22 mouse cellular contexts compared by ENCODE assay signal in the genomic region with DNA sequence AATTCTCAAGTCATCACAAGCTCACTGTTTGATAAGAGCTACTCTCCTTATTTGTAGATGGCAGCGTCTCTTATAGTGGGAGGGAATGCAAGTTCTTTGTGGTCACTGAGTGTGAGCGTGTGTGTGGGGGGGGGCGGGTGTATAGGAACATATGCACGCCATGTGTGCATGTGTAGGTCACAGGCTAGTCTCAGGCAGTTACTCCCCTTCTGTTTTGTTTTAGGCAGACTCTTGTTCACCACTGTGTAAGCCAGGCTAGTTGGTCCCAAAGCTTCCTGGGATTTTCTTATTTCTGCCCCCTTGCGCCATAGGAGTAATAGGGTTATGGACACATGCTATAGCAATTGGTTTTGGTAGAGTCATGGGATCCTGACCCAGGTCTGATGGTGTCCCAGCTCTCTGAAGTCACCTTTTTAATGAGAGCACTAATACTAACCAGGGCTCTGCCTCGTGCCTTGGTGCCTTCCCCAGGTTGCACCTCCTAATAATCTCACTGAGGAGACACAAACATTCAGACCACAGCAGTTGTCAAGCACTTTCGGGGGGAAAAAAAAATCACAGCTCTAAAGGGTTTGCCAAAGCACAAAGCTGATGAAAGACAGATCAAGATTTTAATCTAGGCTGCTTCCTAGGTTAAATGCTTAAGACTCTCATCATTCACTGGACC.
A peak's percentile ranks its signal among the peaks of the same experiment; 100 is the strongest.
DNase-seq lines count a peak whose midpoint lies in the region; ATAC-seq and TF ChIP-seq lines count a peak whose summit lies in the region.
"Had no signal": no experiment of that assay in that cellular context is flagged by ENCODE, and none has a peak within 500 bp of the region (broad histone marks: within the 10 kb centered on the region; RNA-seq: fewer than 3 reads in every experiment).

No protein-coding gene starts in this region.

- DNase-seq in heart, adult 11 months = peak; percentile 63
- DNase-seq in heart, postnatal 10 days = no peak
- DNase-seq in neural tube, embryonic 10.5 days (ENCODE audit: extremely low spot score, low spot score) = peak; percentile 30
- peak; percentile 58 for DNase-seq in limb, embryonic 10.5 days (ENCODE audit: low spot score)
- DNase-seq in cerebellum, adult 2 months = no peak
- DNase-seq: adrenal gland, adult 2 months; adrenal gland, postnatal 14 days; cerebellum, adult 11 months; cerebellum, adult 8-10 months; cerebellum, postnatal 10 days; cerebellum, postnatal 36 days; gastrocnemius, postnatal 36 days had no signal

- H3K4me2 ChIP-seq in neural tube, embryonic 15.5 days = no peak overlapping the region
- H3K4me2 ChIP-seq: embryonic facial prominence, embryonic 13.5 days; forebrain, embryonic 12.5 days; forebrain, embryonic 15.5 days; heart, embryonic 12.5 days; hindbrain, embryonic 12.5 days; hindbrain, embryonic 15.5 days had no signal

- TF ChIP-seq CTCF in cerebellum, adult 2 months (IDR thresholded peaks at IDR 0.05; ENCODE audit: borderline replicate concordance, insufficient read depth, low read depth, low read length) = no peak

- no peaks in the 10 kb centered on the region for H3K36me3 ChIP-seq in neural tube, embryonic 15.5 days
- H3K36me3 ChIP-seq in limb, embryonic 10.5 days = no peaks in the 10 kb centered on the region
- H3K36me3 ChIP-seq: embryonic facial prominence, embryonic 13.5 days; forebrain, embryonic 12.5 days; forebrain, embryonic 15.5 days; heart, embryonic 12.5 days; hindbrain, embryonic 12.5 days; hindbrain, embryonic 15.5 days had no signal

- no peak overlapping the region for H3K4me3 ChIP-seq in neural tube, embryonic 15.5 days (replicated peaks)
- H3K4me3 ChIP-seq in limb, embryonic 10.5 days = no peak overlapping the region
- H3K4me3 ChIP-seq in cerebellum, adult 2 months (replicated peaks; ENCODE audit: insufficient read depth, low read depth, low read length) = no peak overlapping the region
- H3K4me3 ChIP-seq: embryonic facial prominence, embryonic 13.5 days; erythroblast, embryonic 14.5 days; forebrain, embryonic 12.5 days; forebrain, embryonic 15.5 days; heart, embryonic 12.5 days; hindbrain, embryonic 12.5 days; hindbrain, embryonic 15.5 days had no signal

- intact Hi-C loops in heart, postnatal 10 days (cut with DNase I) = no loop called here

- H3K9ac ChIP-seq in neural tube, embryonic 15.5 days (replicated peaks) = no peak overlapping the region
- H3K9ac ChIP-seq: embryonic facial prominence, embryonic 13.5 days; forebrain, embryonic 12.5 days; forebrain, embryonic 15.5 days; heart, embryonic 12.5 days; hindbrain, embryonic 12.5 days; hindbrain, embryonic 15.5 days had no signal

- ATAC-seq in neural tube, embryonic 15.5 days (ENCODE audit: low FRiP score) = no peak
- ATAC-seq: CD4-positive, CD25-positive, alpha-beta regulatory T cell, adult 4 months; forebrain, embryonic 15.5 days; intestine, postnatal 0 days had no signal

- H3K4me1 ChIP-seq in neural tube, embryonic 15.5 days = 0 out of 2 replicates have a peak, but pooled peaks cover 3% of the 10 kb centered on the region
- peaks cover 9% of the 10 kb centered on the region; the same call in 1 of the 2 replicates for H3K4me1 ChIP-seq in limb, embryonic 10.5 days
- no peaks in the 10 kb centered on the region; the same call in none of the 2 replicates for H3K4me1 ChIP-seq in cerebellum, adult 2 months (ENCODE audit: control insufficient read depth, insufficient read depth, low read length)
- H3K4me1 ChIP-seq: embryonic facial prominence, embryonic 13.5 days; forebrain, embryonic 12.5 days; heart, embryonic 12.5 days; hindbrain, embryonic 12.5 days; hindbrain, embryonic 15.5 days had no signal

- 84% methylated on average over 7 of the region's 7 CpGs for WGBS in neural tube, embryonic 15.5 days
- 65% methylated on average over 7 of the region's 7 CpGs for WGBS in limb, embryonic 10.5 days
- 94% methylated on average over 7 of the region's 7 CpGs for WGBS in cerebellum, adult 2 months

- H3K27ac ChIP-seq in neural tube, embryonic 15.5 days (replicated peaks) = no peak overlapping the region
- peak overlapping the region; percentile 31; the same call in 1 of the 2 replicates for H3K27ac ChIP-seq in limb, embryonic 10.5 days
- H3K27ac ChIP-seq in cerebellum, adult 2 months (ENCODE audit: insufficient read depth, low read length) = no peak overlapping the region
- H3K27ac ChIP-seq: embryonic facial prominence, embryonic 13.5 days; forebrain, embryonic 12.5 days; forebrain, embryonic 15.5 days; hindbrain, embryonic 12.5 days; hindbrain, embryonic 15.5 days had no signal

- H3K27me3 ChIP-seq in neural tube, embryonic 15.5 days (replicated peaks) = no peaks in the 10 kb centered on the region
- H3K27me3 ChIP-seq in limb, embryonic 10.5 days (ENCODE audit: low read depth, poor library complexity, severe bottlenecking) = 0 out of 2 replicates have a peak, but pooled peaks cover 7% of the 10 kb centered on the region
- H3K27me3 ChIP-seq in cerebellum, adult 2 months (ENCODE audit: control insufficient read depth, insufficient read depth, low read length) = no peaks in the 10 kb centered on the region
- H3K27me3 ChIP-seq: embryonic facial prominence, embryonic 13.5 days; forebrain, embryonic 12.5 days; forebrain, embryonic 15.5 days; hindbrain, embryonic 12.5 days; hindbrain, embryonic 15.5 days had no signal

- H3K9me3 ChIP-seq in neural tube, embryonic 15.5 days (replicated peaks) = no peaks in the 10 kb centered on the region
- no peaks in the 10 kb centered on the region for H3K9me3 ChIP-seq in limb, embryonic 10.5 days (replicated peaks)
- H3K9me3 ChIP-seq: embryonic facial prominence, embryonic 13.5 days; forebrain, embryonic 12.5 days; forebrain, embryonic 15.5 days; heart, embryonic 12.5 days; hindbrain, embryonic 12.5 days; hindbrain, embryonic 15.5 days had no signal

- no peak for TF ChIP-seq POLR2A in cerebellum, adult 2 months (IDR thresholded peaks at IDR 0.05; ENCODE audit: borderline replicate concordance, insufficient read depth, low read length)

Comparison
In these comparisons a context has a peak if more than half of its experiments do, and no peak if none do; other contexts are left out.
1. DNase-seq: peak in heart, adult 11 months (single experiment), neural tube, embryonic 10.5 days (single experiment) and limb, embryonic 10.5 days (single experiment); none in heart, postnatal 10 days (0 of 2) and cerebellum, adult 2 months (0 of 2).